Mouse (Mus musculus) T-cell, adult 66 days (primary cell): ENCODE results near the gene Gm42674. TPM values are rescaled to one million over a fixed set of nuclear protein-coding genes. Genes with fewer than 3 reads are reported as not detected.

Source experiments
- total RNA-seq, 2 experiments: library from RNA; stranded (reverse); gene quantifications; 3 replicates in 1 of 2; 4 replicates in 1 of 2; pipeline ENCODE4 v1.2.4; 2023

The Gm42674 gene
- total RNA-seq, result not detected

DNA sequence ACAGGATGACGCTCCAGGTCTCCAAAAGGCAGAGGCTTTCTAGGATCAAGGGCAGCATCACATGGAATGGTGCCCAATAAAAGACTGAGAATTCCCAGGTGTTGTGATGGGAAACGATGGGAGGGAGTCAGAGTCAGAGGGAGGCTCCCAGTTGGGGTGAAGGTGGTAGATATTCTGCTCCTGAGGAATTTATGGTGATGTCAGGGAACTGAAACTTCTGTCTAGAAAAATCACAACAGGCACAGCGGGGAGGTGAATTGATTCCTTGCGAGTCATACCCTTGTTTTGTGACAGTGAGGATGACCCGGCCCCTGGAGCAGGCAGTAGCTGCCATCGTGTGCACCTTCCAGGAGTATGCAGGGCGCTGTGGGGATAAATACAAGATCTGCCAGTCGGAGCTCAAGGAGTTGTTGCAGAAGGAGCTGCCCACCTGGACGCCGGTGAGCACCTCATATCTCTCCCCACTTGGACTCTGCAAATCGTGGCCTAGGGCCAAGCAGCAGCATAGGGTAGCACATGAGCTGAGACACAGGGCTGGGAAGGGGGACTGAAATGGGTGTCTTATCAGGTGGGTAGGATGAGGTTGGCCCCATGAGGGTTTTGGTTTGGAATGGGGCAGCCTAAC, at the start of gene Gm42674:
Gene Gm42674 (plus strand): TSS at position 419 of the 625 bp plus-strand sequence.

DNA sequence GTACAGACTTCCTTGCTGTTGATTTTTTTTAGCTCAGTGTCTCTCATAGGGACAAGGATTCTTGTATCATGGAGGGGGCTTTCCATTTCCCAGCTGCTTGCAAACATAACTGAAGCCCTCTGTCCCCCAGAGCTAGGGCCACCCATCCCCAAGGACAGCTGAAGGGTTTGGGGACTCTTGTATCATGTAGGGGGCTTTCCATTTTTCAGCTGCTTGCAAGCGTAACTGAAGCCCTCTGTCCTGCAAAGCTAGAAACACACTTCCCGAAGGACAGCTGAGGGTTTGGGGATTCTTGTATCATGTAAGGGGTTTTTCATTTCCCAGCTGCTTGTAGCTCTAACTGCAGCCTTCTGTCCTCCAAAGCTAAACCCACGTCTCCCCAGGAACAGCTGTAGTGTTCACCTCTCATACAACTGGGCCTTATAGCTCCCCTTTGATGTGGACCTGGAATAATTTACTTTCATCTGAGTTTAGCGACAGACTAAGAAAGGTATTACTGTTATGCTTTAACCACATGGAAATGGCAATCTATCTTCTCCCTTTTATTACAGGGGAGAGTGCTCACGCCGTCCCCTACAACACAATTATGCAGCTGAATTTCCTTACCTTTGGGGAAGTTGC, 41.6 kb upstream of the Gm42674 start, which contains the start of gene S100a3:
Gene S100a3 (plus strand): TSS at position 571 of the 621 bp plus-strand sequence.

DNA sequence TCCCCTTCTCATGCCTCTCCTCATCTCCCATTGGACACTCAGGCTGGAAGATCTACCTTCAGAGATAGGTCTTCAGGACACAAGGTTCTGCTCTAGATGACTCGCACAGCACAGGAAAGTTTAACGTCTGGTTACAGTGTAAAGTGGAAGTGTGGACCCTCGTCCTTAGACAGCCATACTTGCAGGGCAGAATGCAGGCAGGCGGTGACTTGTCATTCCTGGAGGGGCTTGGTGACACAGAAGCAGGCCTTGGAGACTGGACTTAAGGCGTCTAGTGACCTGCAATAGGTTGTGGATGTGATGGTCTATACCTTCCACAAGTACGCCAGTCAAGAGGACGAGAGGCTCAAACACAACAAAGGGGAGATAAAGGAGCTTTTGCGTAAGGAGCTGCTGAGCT, 11.8 kb upstream of the Gm42674 start, which contains the start of gene S100a2:
Gene S100a2 (plus strand): TSS at position 301 of the 400 bp plus-strand sequence.

DNA sequence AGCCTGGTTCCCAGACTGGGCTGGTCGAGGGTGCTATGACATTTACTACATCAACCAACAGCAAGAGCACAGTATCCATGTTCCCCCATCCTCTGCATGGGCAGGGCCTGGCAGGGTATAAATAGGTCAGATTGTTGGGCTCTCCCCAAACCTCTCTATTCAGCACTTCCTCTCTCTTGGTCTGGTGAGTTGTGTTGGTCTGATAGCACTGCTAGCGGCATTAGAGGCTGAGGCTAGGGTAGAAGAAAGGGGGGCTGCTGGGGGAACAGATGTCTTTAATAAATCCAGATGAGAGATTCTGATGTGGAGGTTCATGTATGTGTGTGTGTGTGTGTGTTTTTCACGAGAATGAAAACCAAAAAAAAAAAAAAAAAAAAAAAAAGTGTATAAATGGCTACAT, 1.9 kb downstream of the Gm42674 start, which contains the start of gene S100a4:
Gene S100a4 (plus strand): TSS at position 149 of the 400 bp plus-strand sequence.

DNA sequence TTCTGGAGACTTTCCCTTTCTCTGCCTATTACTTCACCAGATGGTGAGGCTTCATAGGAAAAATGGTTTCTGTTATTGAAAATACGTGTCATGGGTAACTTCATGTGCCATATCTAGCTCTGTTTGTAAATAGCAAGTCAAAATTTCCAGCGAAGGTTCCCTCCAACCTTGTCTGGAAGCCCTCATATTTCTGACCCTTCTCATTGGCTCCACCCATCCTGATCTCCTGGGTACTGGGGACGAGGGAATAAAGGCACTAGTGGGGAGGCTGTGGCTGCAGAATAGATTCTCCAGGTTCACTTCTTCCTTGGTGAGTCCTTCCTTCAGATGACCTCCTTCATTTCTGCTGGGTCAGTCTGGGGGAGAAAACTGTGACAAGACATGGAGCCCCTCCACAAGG, 6.5 kb downstream of the Gm42674 start, which contains the start of gene S100a5:
Gene S100a5 (plus strand): TSS at position 301 of the 400 bp plus-strand sequence.

DNA sequence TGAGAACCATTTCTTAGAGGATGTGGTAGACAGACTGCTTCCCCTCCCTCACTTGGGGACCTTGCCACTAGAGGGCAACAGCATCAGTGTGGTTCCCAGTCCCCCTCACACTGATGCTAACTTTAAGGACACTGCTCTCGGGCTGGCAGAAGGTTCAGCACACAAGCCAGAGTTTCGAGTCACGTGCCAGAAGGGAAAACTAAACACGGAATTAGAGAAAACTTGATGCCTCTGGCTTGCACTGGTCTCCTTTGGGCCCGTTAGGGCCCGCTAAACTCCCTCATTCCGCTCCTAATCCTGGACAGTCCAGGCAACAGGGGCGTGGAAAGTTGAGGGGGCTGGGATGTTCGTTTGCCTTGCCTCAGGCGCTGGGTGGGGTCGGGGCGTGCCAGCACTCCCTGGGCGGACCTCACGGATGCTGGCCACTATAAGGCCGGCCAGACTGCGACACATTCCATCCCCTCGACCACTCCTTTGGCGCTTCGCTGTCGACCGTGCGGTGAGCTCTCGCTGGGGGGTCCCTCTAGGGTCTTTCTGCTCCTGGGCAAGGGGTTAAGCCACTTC, 11.1 kb downstream of the Gm42674 start, which contains the start of gene S100a6:
Gene S100a6 (plus strand): TSS at position 155 of the 564 bp plus-strand sequence.

DNA sequence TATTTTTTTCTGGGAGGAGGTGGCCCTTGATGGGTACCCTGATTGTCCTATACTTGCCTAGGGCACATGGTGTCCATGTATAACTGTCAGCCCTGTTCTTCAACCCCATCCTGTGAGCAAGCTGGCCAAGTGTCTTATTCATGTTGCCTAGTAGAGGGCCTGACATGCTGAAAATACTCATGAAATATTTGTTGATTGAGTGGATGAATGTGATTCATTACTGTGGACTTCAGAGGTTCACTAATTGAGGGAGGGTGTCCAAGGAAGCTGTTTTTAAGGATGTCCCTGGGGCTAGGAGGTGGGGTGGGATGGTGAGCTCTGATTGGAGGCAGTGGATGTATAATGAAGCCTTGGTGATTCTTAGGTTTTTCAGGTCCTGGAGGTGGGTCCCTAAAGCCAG, 52.0 kb downstream of the Gm42674 start, which contains the start of gene S100a7a:
Gene S100a7a (plus strand): TSS at position 301 of the 400 bp plus-strand sequence.

Other genes with a start within 250 kb of the Gm42674 start
- 1 to 10 TPM; 1.8 to 2.2 TPM for gene Slc27a3, start 212.0 kb upstream of the Gm42674 start, total RNA-seq
- gene Ints3, start 168.3 kb upstream of the Gm42674 start, total RNA-seq, result 10 to 100 TPM; 57.3 to 67.2 TPM
- gene Npr1, start 136.0 kb upstream of the Gm42674 start, total RNA-seq, result not detected
- 10 to 100 TPM; 89.4 to 92.6 TPM for gene Ilf2, start 125.8 kb upstream of the Gm42674 start, total RNA-seq
- 10 to 100 TPM; 36.9 to 38.9 TPM for gene Snapin, start 110.9 kb upstream of the Gm42674 start, total RNA-seq
- gene Chtop, start 92.4 kb upstream of the Gm42674 start, total RNA-seq, result 100 to 1,000 TPM; 183 to 188 TPM
- 1 to 10 TPM in 1 of 2 experiments, not detected in 1; 1.5 TPM for gene S100a1, start 87.5 kb upstream of the Gm42674 start, total RNA-seq
- gene S100a13, start 87.5 kb upstream of the Gm42674 start, total RNA-seq, result 10 to 100 TPM; 38.2 to 40.3 TPM
- gene S100a14, start 75.0 kb upstream of the Gm42674 start, total RNA-seq, result 1 to 10 TPM; 1.3 to 3.4 TPM
- gene S100a16, start 64.7 kb upstream of the Gm42674 start, total RNA-seq, result not detected
- gene S100a3, start 41.3 kb upstream of the Gm42674 start, total RNA-seq, result 1 to 10 TPM in 1 of 2 experiments, not detected in 1; 1.1 TPM
- not detected for gene S100a2, start 11.7 kb upstream of the Gm42674 start, total RNA-seq
- gene S100a4, start 1.9 kb downstream of the Gm42674 start, total RNA-seq, result 10 to 100 TPM; 34.0 to 64.5 TPM
- gene S100a5, start 6.6 kb downstream of the Gm42674 start, total RNA-seq, result not detected
- gene S100a6, start 11.0 kb downstream of the Gm42674 start, total RNA-seq, result 10 to 100 TPM; 23.8 to 39.8 TPM
- gene S100a7a, start 52.1 kb downstream of the Gm42674 start, total RNA-seq, result not detected
- gene S100a8, start 67.1 kb downstream of the Gm42674 start, total RNA-seq, result 10 to 100 TPM in 1 of 2 experiments, 1 to 10 TPM in 1; 8.0 to 10.6 TPM
- 10 to 100 TPM in 1 of 2 experiments, 1 to 10 TPM in 1; 8.2 to 12.7 TPM for gene S100a9, start 93.8 kb downstream of the Gm42674 start, total RNA-seq
- not detected for gene Pglyrp4, start 125.0 kb downstream of the Gm42674 start, total RNA-seq
- not detected for gene Gm5849, start 176.0 kb downstream of the Gm42674 start, total RNA-seq